Mouse (Mus musculus) E14TG2a.4 (cell line): ENCODE measurements around the gene Auts2.

ENCODE experiments used
- CTCF ChIP-seq: conservative IDR thresholded peaks from 2 replicates; pipeline ENCODE4 v1.5.1; 2014; ENCODE audit warnings: low read length
- NANOG ChIP-seq: IDR thresholded peaks from 2 replicates; pipeline ENCODE4 v1.6.1; 2014; ENCODE audit warnings: borderline replicate concordance, low read length, mixed read lengths
- POU5F1 ChIP-seq: IDR thresholded peaks from 2 replicates; pipeline ENCODE4 v1.6.1; 2014; ENCODE audit warnings: low read length, borderline replicate concordance

DNA sequence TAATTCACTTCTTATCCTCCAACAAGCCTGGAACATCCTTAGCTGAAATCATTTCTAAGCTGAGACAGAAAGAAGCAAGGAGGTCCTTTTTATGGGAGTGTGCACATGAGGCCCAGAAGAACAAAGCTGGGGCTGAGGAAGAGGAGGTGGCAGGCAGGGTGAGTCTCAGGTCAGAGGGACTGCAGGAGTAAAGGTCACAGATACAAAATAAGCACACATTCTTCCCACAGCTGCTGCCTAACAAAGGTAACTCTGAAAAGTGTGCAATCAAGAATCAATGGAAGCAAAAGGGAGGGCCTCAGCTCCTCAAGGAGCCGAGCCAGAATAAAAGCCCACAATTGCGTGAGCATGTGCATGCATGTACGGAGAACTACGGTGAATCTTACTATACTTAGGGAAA is 51.6 kb downstream of the Auts2 start:
- TF ChIP-seq CTCF: no peak
- TF ChIP-seq NANOG: no peak
- no peak for TF ChIP-seq POU5F1
